Mouse (Mus musculus) monocyte, adult 2 months (primary cell): Measurements from ENCODE around the gene Fxyd4.

Experiments
- DNase-seq, 2 experiments: peaks; one replicate each; pipeline ENCODE4 v3.0.0; 2022; ENCODE audit warnings: low spot score in 2 of 2, low read depth in 1 of 2

The Fxyd4 gene

DNA sequence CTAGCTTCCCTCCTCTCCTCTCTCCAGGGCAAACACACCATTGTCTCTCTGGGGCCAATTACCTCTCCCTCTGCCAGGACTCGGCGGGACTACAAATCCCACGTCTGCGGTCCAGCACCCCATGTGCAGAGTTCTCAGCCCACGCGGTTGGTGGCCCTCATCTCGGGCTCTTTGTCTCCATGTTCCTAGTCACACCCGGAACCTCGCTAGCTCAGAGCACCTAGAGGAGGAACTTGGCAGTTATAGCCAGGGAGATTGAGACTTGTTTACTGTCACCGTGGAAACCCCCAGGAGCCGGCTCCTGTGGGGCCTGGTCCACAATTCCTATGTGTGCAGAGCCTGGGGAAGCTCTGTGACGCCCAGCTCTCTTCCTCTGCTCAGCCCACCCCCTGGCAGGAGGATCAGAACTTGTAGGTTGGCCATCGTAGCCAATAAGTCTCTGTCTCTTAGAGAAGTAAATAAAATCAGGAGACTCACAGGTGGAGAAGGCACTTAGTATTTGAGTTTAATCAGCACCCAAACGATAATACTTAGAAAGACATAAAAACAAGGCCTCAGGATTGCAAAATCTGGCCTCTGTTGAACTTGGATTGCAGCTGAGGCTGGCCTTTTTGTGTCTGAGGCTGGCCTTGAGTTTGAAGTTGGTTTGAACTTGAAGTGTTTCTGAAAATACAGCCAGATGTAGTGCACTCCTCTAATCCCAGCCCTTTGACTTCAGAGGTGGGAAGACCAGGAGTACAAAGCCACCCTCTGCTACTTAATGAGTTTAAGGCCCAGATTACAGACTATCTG, 45.9 kb downstream of the Fxyd4 start:
- no peak for DNase-seq

DNA sequence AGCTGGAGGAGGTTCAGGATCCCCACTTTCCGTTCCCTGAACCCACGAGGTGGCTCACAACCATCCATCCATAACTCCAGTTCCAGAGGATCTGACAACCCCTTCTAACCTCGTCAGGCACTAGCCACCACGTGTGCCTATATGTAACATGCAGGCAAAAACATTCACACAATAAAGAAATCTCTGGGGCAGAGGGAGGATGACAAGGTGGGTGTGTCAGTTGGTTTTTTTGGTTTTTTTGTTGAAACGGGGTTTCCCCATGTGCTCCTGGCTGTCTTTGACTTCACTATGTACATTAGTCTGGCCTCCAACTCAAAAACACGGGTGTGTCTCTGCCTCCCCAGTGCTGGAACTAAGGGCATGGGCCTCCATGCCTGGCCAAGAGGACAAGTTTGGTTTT, 47.2 kb downstream of the Fxyd4 start:
- no peak for DNase-seq

DNA sequence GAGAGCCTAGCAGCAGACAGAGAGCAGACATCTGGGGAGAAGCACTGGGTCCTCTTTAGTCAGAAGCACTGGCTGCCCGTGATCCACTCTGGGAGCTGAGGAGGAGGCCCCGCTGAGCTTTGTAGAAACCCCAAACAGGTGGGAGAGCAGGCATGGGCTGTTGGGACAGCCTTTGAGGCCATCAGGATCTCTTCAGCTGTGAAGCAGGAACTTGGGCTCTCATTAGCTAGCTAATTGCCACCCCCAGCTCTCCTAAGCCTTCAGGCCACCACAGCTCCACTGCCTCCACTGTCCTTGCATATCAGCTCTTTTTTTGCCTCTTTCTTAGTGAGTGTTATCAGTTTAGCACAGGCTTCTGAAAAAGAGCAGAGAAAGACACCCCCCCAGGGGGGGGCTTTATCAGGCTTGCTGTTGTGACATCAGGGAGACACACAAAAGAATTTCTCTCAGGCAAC, 48.8 kb downstream of the Fxyd4 start:
- DNase-seq = no peak

DNA sequence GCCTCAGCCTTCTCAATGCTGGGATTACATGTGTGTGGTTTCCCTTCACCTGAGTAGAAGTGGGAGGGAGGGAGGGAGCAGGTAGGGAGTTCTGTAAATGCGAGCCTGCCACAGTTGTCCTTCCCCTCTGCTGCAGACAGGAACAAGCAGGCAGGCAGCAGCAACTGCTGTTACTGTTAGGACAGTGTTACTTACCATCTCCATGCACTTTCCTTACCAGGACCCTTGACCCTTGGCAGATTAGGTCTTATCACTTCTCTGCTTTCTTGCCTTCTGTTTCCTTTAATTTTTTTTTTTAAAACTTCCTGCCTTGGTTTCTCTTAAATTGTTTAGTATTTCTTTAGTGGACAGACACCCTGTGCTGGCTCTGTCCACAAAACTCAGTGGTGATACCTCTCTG, 49.5 kb downstream of the Fxyd4 start:
- no peak for DNase-seq

GRCm38 (mm10) chr6:117885943-117886342, 51.5 kb downstream of the Fxyd4 start:
- no peak for DNase-seq
